Mouse (Mus musculus): Measurements from ENCODE around the gene Tusc2.

DNA sequence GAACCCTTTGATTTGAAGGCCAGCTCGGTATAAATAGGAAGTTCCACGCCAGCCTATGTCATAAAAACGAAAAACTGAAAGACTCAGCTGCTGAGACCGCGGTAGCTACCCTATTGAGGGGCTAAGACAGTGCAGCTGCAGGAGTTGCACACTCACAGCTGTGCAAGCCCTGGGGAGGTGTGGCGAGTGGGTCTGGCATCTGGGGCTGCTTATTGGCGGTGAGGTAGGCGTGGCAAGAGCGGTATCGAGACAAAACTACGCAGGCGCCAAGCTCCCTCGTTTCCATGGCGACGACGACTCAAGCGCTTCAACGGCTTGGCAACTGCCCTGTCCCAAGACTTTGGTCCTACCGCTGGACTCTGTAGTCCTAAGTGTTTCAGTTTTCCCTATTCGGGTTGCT lies 16.0 kb upstream of the Tusc2 start, which contains the start of gene Zmynd10:
- TF ChIP-seq POLR2AphosphoS2 (IDR thresholded peaks at IDR 0.05; ENCODE audit: insufficient read length, low read depth) = no peak
- TF ChIP-seq POLR2A (IDR thresholded peaks at IDR 0.05; ENCODE audit: insufficient read length, low read depth) = no peak
- no peak for TF ChIP-seq TCF12 (IDR thresholded peaks at IDR 0.05; ENCODE audit: insufficient read depth, poor library complexity, severe bottlenecking)
- no peak for TF ChIP-seq REST (IDR thresholded peaks at IDR 0.05; ENCODE audit: insufficient read depth, insufficient read length)
- TF ChIP-seq SRF (IDR thresholded peaks at IDR 0.05; ENCODE audit: control insufficient read depth, insufficient read length, low read depth) = no peak
- TF ChIP-seq MYOG (IDR thresholded peaks at IDR 0.05; ENCODE audit: control insufficient read depth in 1 of 3, insufficient read depth in 1 of 3, insufficient read length in 2 of 3, low read depth in 2 of 3) = peak in 2 of 3 experiments; percentile 21 to 38
- TF ChIP-seq MAX (IDR thresholded peaks at IDR 0.05; ENCODE audit: low read depth) = no peak
- TF ChIP-seq USF1 (IDR thresholded peaks at IDR 0.05; ENCODE audit: low read depth) = no peak
- no peak for TF ChIP-seq E2F4 (IDR thresholded peaks at IDR 0.05; ENCODE audit: insufficient read depth)
- no peak for TF ChIP-seq CEBPB (IDR thresholded peaks at IDR 0.05; ENCODE audit: insufficient read depth, poor library complexity, severe bottlenecking)
